ENCODE assay signal across 8 mouse cellular contexts in the genomic region with DNA sequence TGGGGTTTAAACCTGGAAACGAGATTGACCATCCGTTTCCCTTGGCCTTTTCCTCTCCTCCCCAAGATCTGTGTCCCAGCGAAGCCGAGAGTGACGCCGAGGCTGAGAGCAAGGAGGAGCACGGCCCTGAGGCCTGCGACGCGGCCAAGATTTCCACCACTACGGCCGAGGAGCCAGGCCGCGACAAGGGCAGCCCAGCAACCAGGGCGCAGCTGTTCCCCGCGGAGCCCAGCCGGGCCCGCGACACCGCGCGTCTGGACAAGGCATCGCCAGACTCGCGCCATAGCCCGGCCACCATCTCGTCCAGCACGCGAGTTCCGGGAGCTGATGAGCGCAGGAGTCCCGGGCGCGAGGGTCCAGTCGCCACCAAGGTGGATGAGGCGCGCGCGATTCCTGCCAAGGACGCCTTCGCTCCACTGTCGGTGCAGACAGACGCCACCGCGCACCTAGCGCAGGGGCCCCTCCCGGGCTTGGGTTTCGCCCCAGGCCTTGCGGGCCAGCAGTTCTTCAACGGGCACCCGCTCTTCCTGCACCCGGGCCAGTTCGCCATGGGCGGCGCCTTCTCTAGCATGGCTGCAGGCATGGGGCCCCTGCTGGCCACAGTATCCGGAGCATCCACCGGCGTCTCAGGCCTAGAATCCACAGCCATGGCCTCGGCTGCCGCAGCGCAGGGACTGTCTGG. TPM values are rescaled to one million over a fixed set of nuclear protein-coding genes. Genes with fewer than 3 reads are reported as not detected.
DNase-seq lines count a peak whose midpoint lies in the region; ATAC-seq lines count a peak whose summit lies in the region.

No protein-coding gene starts in this region.

- peak; percentile 38 to 56 for DNase-seq in kidney, postnatal 4 days
- DNase-seq in kidney, adult 8-10 months, result no peak
- peak; percentile 70 for DNase-seq in embryonic facial prominence, embryonic 10.5 days (ENCODE audit: low spot score)
- DNase-seq in neural tube, embryonic 10.5 days (ENCODE audit: extremely low spot score, low spot score), result peak; percentile 67
- DNase-seq in right cerebral cortex, adult 2 months (ENCODE audit: low spot score in 2 of 2), result no peak
- no peak for DNase-seq in right cerebral cortex, postnatal 25 days
- DNase-seq in T-cell, adult 2 months (ENCODE audit: low spot score), result no peak

- H3K4me3 ChIP-seq in embryonic facial prominence, embryonic 10.5 days, result peak overlapping the region; percentile 59
- peak overlapping the region; percentile 22; the same call in 1 of the 2 replicates for H3K4me3 ChIP-seq in hindbrain, embryonic 13.5 days

- H3K4me1 ChIP-seq in embryonic facial prominence, embryonic 10.5 days, result peaks cover 74% of the 10 kb centered on the region
- 0 out of 2 replicates have a peak, but pooled peaks cover 7% of the 10 kb centered on the region for H3K4me1 ChIP-seq in hindbrain, embryonic 13.5 days (replicated peaks)

- peak overlapping the region; percentile 13; the same call in 1 of the 2 replicates for H3K4me2 ChIP-seq in hindbrain, embryonic 13.5 days

- WGBS in embryonic facial prominence, embryonic 10.5 days, result 4% methylated on average over 62 of the region's 62 CpGs
- WGBS in hindbrain, embryonic 13.5 days, result under 1% methylated on average over 62 of the region's 62 CpGs

- no peak overlapping the region; the same call in 1 of the 2 replicates for H3K9ac ChIP-seq in hindbrain, embryonic 13.5 days

- peaks cover 100% of the 10 kb centered on the region for H3K27me3 ChIP-seq in embryonic facial prominence, embryonic 10.5 days (replicated peaks; ENCODE audit: low read depth, poor library complexity, severe bottlenecking)
- peaks cover 98% of the 10 kb centered on the region for H3K27me3 ChIP-seq in hindbrain, embryonic 13.5 days

- peaks cover 69% of the 10 kb centered on the region for H3K36me3 ChIP-seq in embryonic facial prominence, embryonic 10.5 days (replicated peaks)
- no peaks in the 10 kb centered on the region for H3K36me3 ChIP-seq in hindbrain, embryonic 13.5 days

- no peak for ATAC-seq in hindbrain, embryonic 13.5 days (ENCODE audit: low FRiP score)

- no peaks in the 10 kb centered on the region for H3K9me3 ChIP-seq in embryonic facial prominence, embryonic 10.5 days
- H3K9me3 ChIP-seq in hindbrain, embryonic 13.5 days, result no peaks in the 10 kb centered on the region

- peak overlapping the region; percentile 87 for H3K27ac ChIP-seq in embryonic facial prominence, embryonic 10.5 days (replicated peaks)
- no peak overlapping the region for H3K27ac ChIP-seq in hindbrain, embryonic 13.5 days

RNA-seq across cellular contexts. Expression of gene Tbx3, which starts 10.0 kb away (rescaled TPM):
- 58.3 and 64.8 TPM in 2 replicates for polyA plus RNA-seq in embryonic facial prominence, embryonic 10.5 days (2016; fragmentation: Nextera tagmentation; extraction: Ambion mirVana)
- 5.3 and 6.0 TPM in 2 replicates for polyA plus RNA-seq in hindbrain, embryonic 13.5 days (2015; fragmentation: Nextera tagmentation; extraction: Ambion mirVana)

Comparison
In these comparisons a context has a peak if more than half of its experiments do, and no peak if none do; other contexts are left out.
1. DNase-seq: peak in kidney, postnatal 4 days (2 of 2), embryonic facial prominence, embryonic 10.5 days (single experiment) and neural tube, embryonic 10.5 days (single experiment); none in kidney, adult 8-10 months (0 of 2), right cerebral cortex, adult 2 months (0 of 2), right cerebral cortex, postnatal 25 days (single experiment) and T-cell, adult 2 months (single experiment).